Mouse (Mus musculus): ENCODE data around the gene Tmprss11a.

Gene Tmprss11a

GRCm38 (mm10) chr5:86468890-86469289 is at the start of gene Tmprss11a:
Gene Tmprss11a (minus strand): TSS chr5:86468990.
- no peak for DNase-seq (ENCODE audit: low spot score)

GRCm38 (mm10) chr5:86518500-86518899 is 49.7 kb upstream of the Tmprss11a start, which contains the start of gene Tmprss11g:
Gene Tmprss11g (minus strand): TSS chr5:86518600.
- DNase-seq (ENCODE audit: low spot score): no peak

- DNase-seq (ENCODE audit: low spot score): no peak
Measured at GRCm38 (mm10) chr5:86511538-86511937, 42.7 kb upstream of the Tmprss11a start.

GRCm38 (mm10) chr5:86493453-86493852 is 24.7 kb upstream of the Tmprss11a start:
- no peak for DNase-seq (ENCODE audit: low spot score)

GRCm38 (mm10) chr5:86482562-86482961 is 13.8 kb upstream of the Tmprss11a start:
- DNase-seq (ENCODE audit: low spot score): no peak

- DNase-seq (ENCODE audit: low spot score): no peak
Measured at GRCm38 (mm10) chr5:86482031-86482430, 13.2 kb upstream of the Tmprss11a start.

- no peak for DNase-seq (ENCODE audit: low spot score)
Measured at GRCm38 (mm10) chr5:86473859-86474258, 5.1 kb upstream of the Tmprss11a start.

GRCm38 (mm10) chr5:86439306-86439705 is 29.5 kb downstream of the Tmprss11a start:
- DNase-seq (ENCODE audit: low spot score): no peak

GRCm38 (mm10) chr5:86438548-86438947 is 30.2 kb downstream of the Tmprss11a start:
- DNase-seq (ENCODE audit: low spot score): no peak

GRCm38 (mm10) chr5:86432697-86433096 is 36.1 kb downstream of the Tmprss11a start:
- no peak for DNase-seq (ENCODE audit: low spot score)

GRCm38 (mm10) chr5:86431096-86431495 is 37.7 kb downstream of the Tmprss11a start:
- DNase-seq (ENCODE audit: low spot score): no peak

- no peak for DNase-seq (ENCODE audit: low spot score)
Measured at GRCm38 (mm10) chr5:86421323-86422028, 47.3 kb downstream of the Tmprss11a start.

- DNase-seq (ENCODE audit: low spot score): no peak
Measured at GRCm38 (mm10) chr5:86419494-86419893, 49.3 kb downstream of the Tmprss11a start.

- no peak for DNase-seq (ENCODE audit: low spot score)
Measured at GRCm38 (mm10) chr5:86414280-86414679, 54.5 kb downstream of the Tmprss11a start.

- no peak for DNase-seq (ENCODE audit: low spot score)
Measured at GRCm38 (mm10) chr5:86410815-86411214, 58.0 kb downstream of the Tmprss11a start.

- no peak for DNase-seq (ENCODE audit: low spot score)
Measured at GRCm38 (mm10) chr5:86407941-86408340, 60.8 kb downstream of the Tmprss11a start.

- DNase-seq (ENCODE audit: low spot score): no peak
Measured at GRCm38 (mm10) chr5:86407191-86407590, 61.6 kb downstream of the Tmprss11a start.

GRCm38 (mm10) chr5:86373320-86373719 is 95.5 kb downstream of the Tmprss11a start, which contains the start of gene Tmprss11d:
Gene Tmprss11d (minus strand): TSS chr5:86373420.
- no peak for DNase-seq (ENCODE audit: low spot score)

Data from lung, postnatal 25 days (tissue).